Mouse (Mus musculus) embryonic facial prominence, embryonic 15.5 days (tissue): Measurements from ENCODE around the gene Rhbdf1. TPM values are rescaled to one million over a fixed set of nuclear protein-coding genes. Genes with fewer than 3 reads are reported as not detected.
A peak's percentile ranks its signal among the peaks of the same experiment; 100 is the strongest.

Experiments used
- ATAC-seq: fragments of 200-750 bp; cut with Nextera tagmentation; 2 replicates; pipeline ENCODE4 v1.8.0; 2017; ENCODE audit warnings: low read depth, moderate TSS enrichment; ENCODE audit not compliant: insufficient number of reproducible peaks, low FRiP score, low TSS enrichment
- H3K27ac ChIP-seq: fragments of 300-500 bp; sonication (generic); replicated peaks from 2 replicates; pipeline ENCODE4 v1.5.1; 2015; ENCODE audit warnings: mild to moderate bottlenecking, inconsistent platforms
- H3K27me3 ChIP-seq: fragments of 300-500 bp; sonication (generic); 2 replicates; pipeline ENCODE4 v1.6.1; 2015; ENCODE audit warnings: inconsistent platforms
- H3K36me3 ChIP-seq: fragments of 300-500 bp; sonication (generic); 2 replicates; pipeline ENCODE4 v1.6.1; 2015; ENCODE audit warnings: mild to moderate bottlenecking, inconsistent platforms
- H3K4me1 ChIP-seq: fragments of 300-500 bp; sonication (generic); 2 replicates; pipeline ENCODE4 v1.6.1; 2015; ENCODE audit warnings: inconsistent platforms
- H3K4me2 ChIP-seq: fragments of 300-500 bp; sonication (generic); replicated peaks from 2 replicates; pipeline ENCODE4 v1.6.1; 2015; ENCODE audit warnings: mild to moderate bottlenecking, inconsistent platforms
- H3K4me3 ChIP-seq: fragments of 300-500 bp; sonication (generic); replicated peaks from 2 replicates; pipeline ENCODE4 v1.5.1; 2015; ENCODE audit warnings: mild to moderate bottlenecking, inconsistent platforms
- H3K9ac ChIP-seq: fragments of 300-500 bp; sonication (generic); 2 replicates; pipeline ENCODE4 v1.6.1; 2015; ENCODE audit warnings: inconsistent platforms
- H3K9me3 ChIP-seq: fragments of 300-500 bp; sonication (generic); replicated peaks from 2 replicates; pipeline ENCODE4 v1.6.1; 2016; ENCODE audit warnings: inconsistent platforms
- WGBS: fragments of 180-500 bp; shearing (Covaris S2); methylation state at CpG from one replicate; pipeline ENCODE4 v1.1.7; 2015; 5-methylcytosine and 5-hydroxymethylcytosine counted together
- polyA plus RNA-seq: library from polyadenylated mRNA; unstranded; fragments of >200 nt; fragmentation: Nextera tagmentation; extraction: Ambion mirVana; gene quantifications from 2 replicates; pipeline ENCODE4 v1.2.1, GENCODE M21; 2015

Rhbdf1 gene
- polyA plus RNA-seq, 1 experiment from 2014 or later, result 78.2 TPM

DNA sequence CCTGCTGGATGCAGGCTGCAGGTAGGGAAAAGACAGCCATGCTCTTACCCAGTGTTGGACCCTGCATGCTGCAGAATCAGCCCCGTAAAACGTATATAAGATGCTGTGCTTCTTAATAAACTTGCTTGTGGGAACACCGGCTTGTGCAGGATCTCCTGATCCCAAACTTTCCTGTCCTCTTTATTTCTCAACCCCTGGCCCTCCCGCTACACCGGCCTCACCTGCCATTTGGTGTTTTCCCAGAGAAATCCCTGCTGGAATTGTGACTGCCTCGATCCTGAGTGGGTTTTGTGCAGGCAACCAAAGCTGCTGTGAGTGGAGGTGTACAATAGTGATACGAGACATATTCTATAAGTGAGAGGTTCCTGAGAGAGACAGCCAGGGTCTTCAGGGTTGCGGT, 37.6 kb downstream of the Rhbdf1 start:
- no peak for ATAC-seq
- WGBS, result 88% methylated on average over 8 of the region's 8 CpGs
- H3K4me3 ChIP-seq, result no peak overlapping the region

DNA sequence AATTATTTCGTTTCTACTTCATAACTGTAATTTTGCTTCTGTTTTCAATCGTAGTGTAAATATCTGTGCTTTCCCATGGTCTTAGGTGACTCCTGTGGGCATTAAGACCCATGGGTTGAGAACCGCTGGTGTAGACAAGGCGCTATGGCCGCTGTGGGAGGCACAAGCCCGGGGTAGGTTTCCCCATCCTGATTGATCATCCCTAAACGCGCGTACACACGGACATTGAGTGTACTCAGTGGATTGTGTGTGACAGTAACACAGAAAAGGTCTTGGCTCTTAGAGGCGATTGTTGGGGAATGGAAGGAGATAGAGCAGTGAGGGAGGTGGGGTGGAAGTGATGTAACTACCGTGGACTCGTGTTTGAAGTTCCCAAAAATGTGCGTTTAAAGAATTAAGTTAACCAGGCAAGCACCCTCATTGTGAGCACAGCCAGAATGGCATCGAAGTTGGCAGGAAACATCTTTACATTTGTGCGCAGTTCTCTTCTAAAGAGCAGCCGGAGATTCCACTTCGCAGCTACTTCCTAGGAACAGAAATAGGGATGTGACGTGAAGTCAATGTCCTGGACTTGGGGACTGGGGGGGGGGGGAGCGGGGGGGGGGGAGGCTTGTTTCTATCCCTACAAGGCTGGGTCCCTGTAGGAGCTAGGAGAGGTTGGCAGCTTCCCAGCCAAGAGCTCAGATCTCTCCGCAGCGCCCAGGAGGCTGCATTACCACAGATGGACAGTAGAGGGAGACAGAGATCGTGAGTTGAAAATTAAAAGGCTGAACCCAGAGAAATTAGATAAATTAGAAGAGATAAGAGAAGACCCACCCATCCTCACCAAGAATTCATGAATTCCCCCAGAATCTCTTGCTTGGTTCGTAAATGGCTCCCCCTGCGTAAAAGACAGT, 39.9 kb downstream of the Rhbdf1 start:
- Histone ChIP-seq H3K4me2 (no peak overlapping the region), H3K27ac (no peak overlapping the region), H3K27me3 (no peaks in the 10 kb centered on the region), H3K36me3 (no peaks in the 10 kb centered on the region), H3K9me3 (no peaks in the 10 kb centered on the region), H3K4me3 (no peak overlapping the region), H3K9ac (no peak overlapping the region), H3K4me1 (no peaks in the 10 kb centered on the region)
- ATAC-seq, result no peak
- 47% methylated on average over 24 of the region's 25 CpGs for WGBS

More for the DNA sequence above, 37.6 kb downstream of the Rhbdf1 start:
- H3K9ac ChIP-seq, result no peak overlapping the region
- no peak overlapping the region for H3K27ac ChIP-seq
- H3K27me3 ChIP-seq, result no peaks in the 10 kb centered on the region
- no peaks in the 10 kb centered on the region for H3K4me1 ChIP-seq
- no peak overlapping the region for H3K4me2 ChIP-seq
- H3K9me3 ChIP-seq, result no peaks in the 10 kb centered on the region
- H3K36me3 ChIP-seq, result no peaks in the 10 kb centered on the region

DNA sequence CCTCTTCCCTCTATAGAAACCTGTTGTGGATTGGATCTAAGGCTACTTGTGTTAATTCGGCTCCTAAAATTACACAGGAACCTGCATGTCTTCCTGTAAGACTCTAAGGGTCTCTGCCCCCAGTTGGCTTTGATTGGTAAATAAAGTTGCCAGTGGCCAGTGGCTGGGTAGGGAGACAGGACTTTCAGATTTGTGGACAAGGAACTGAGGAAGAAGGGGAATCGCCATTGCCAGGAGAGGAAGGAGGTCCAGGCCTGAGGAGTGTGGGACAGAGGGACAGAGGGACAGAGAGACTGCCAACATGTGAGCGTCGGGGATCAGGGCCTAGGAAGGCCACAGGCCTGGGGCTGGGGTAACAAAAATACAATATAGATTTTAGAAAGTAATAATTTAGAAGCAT, 40.9 kb downstream of the Rhbdf1 start:
- Histone ChIP-seq H3K27ac (no peak overlapping the region), H3K36me3 (no peaks in the 10 kb centered on the region), H3K9me3 (no peaks in the 10 kb centered on the region), H3K9ac (no peak overlapping the region), H3K4me3 (no peak overlapping the region), H3K4me1 (no peaks in the 10 kb centered on the region), H3K27me3 (no peaks in the 10 kb centered on the region), H3K4me2 (no peak overlapping the region)
- no peak for ATAC-seq
- WGBS, result 81% methylated on average over 4 of the region's 4 CpGs

DNA sequence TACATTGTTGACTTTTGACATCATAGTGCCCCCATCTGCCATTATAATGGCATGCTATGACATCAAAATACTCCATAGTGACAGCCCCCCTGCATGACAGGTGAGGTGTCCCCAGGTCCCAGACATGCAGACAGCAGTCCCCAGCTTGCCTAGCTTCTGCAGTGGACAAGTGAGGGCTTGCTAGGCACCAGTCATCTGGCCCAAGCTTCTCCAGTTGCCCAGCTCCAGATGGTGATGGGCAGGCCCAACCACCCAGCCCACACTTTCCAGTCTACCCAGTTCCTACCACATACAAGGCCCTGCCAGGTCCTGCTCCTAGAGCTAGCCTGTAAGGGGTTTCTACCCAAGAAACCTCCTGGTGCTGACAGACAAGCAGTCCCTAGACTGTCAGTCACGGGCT, 43.6 kb downstream of the Rhbdf1 start:
- H3K4me3 ChIP-seq, result no peak overlapping the region
- 63% methylated on average over 1 of the region's 1 CpGs for WGBS
- no peak overlapping the region for H3K9ac ChIP-seq
- no peak for ATAC-seq
- no peak overlapping the region for H3K4me2 ChIP-seq
- no peaks in the 10 kb centered on the region for H3K27me3 ChIP-seq
- no peaks in the 10 kb centered on the region for H3K4me1 ChIP-seq
- no peaks in the 10 kb centered on the region for H3K36me3 ChIP-seq
- H3K9me3 ChIP-seq, result no peaks in the 10 kb centered on the region
- H3K27ac ChIP-seq, result no peak overlapping the region

DNA sequence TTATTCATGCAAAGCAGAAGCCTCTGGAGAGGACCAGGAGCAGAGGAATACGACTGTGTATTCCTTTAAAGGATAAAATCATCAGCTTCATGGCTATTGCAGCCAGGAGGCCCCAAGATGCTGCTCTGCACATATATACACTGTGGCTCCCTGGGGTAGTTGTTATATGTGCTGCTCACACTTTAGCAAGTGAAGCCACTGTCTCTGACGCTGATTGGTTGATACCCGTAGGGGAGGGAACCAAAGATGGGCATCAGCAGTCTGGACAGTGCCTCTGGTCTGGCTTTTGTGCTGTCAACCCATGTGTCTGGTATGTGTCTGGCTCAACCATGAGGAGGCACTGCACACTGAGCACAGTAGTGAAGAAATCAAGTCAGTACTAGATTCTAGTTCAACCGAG, 55.4 kb downstream of the Rhbdf1 start:
- WGBS, result 74% methylated on average over 4 of the region's 4 CpGs
- H3K9me3 ChIP-seq, result no peaks in the 10 kb centered on the region
- no peak overlapping the region for H3K27ac ChIP-seq
- peaks cover 3% of the 10 kb centered on the region for H3K27me3 ChIP-seq
- no peaks in the 10 kb centered on the region for H3K36me3 ChIP-seq
- peaks cover 9% of the 10 kb centered on the region for H3K4me1 ChIP-seq
- no peak overlapping the region for H3K9ac ChIP-seq
- no peak for ATAC-seq
- H3K4me2 ChIP-seq, result no peak overlapping the region
- H3K4me3 ChIP-seq, result no peak overlapping the region

DNA sequence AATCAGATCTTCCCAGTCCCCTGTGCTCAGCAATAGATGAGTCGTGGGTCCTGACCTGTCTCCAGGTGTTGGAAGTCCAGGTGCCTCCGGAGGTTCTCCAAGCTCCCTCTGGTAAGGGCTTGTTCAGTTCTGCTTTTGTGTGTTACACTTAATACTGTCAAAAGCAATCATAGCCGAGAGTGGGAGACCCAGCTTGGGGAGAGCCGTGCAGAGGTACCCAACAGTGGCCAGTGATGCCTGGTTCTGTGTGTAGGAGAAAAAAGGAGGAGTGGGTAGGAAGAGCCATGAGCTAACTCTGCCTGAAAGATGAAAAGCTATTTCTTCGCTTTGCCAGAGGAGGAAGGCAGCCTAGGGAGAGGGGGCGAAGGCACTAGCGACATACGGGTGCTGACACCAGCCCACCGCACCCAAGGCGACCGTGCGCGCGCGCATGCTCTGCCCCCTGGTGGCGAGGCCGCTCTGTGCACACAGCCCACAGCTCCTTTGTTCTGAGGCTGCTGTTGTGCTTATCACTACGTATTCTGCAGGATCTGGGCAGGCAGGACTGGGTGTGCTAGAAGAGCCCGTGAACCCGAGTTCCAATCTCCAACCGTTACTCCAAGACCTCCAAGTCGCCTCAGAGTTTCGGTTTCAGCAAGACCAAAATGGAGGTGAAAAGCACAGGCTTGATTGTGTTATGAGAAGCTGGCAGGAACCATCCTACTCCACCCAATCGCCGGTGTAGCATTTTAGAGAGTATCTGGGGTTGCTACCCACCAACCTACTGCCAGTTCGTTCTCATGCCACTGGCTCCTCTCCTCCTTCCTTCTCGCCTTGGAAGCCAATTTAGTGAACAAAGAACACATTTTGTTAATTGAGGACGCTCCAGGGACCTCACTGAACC, 59.9 kb downstream of the Rhbdf1 start:
- peak overlapping the region; percentile 61 for H3K4me2 ChIP-seq
- peaks cover 17% of the 10 kb centered on the region for H3K27me3 ChIP-seq
- H3K4me1 ChIP-seq, result peaks cover 11% of the 10 kb centered on the region
- H3K36me3 ChIP-seq, result no peaks in the 10 kb centered on the region
- WGBS, result 13% methylated on average over 28 of the region's 28 CpGs
- H3K9me3 ChIP-seq, result no peaks in the 10 kb centered on the region
- peak overlapping the region; percentile 36 for H3K4me3 ChIP-seq
- H3K9ac ChIP-seq, result no peak overlapping the region
- peak; percentile 84 for ATAC-seq
- H3K27ac ChIP-seq, result no peak overlapping the region

DNA sequence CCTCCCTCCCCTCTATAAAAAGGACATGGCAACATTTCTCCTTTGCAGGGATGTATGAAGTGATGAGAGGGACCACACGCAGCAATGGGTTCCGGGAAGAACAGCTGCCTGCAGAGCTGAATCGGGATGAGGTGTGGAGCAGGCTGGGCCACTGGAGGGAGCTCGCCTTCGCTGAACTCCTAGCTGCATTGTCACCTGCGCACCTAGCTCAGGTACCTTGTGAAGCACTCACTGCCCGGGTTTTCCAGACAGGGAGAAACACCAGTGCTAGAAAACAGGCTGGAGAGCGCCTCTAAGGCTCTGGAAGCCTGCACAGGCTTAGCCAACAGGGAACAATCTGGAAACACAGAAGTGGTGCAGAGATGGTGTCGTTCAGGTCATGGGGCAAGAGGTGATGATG, 60.6 kb downstream of the Rhbdf1 start:
- Histone ChIP-seq H3K36me3 (no peaks in the 10 kb centered on the region), H3K9me3 (no peaks in the 10 kb centered on the region), H3K4me1 (peaks cover 11% of the 10 kb centered on the region), H3K27ac (no peak overlapping the region), H3K4me2 (peak overlapping the region; percentile 61), H3K9ac (no peak overlapping the region), H3K27me3 (peaks cover 17% of the 10 kb centered on the region), H3K4me3 (peak overlapping the region; percentile 36; the same call in 1 of the 2 replicates)
- 9% methylated on average over 9 of the region's 9 CpGs for WGBS
- peak; percentile 48; the same call in 1 of the 2 replicates for ATAC-seq

DNA sequence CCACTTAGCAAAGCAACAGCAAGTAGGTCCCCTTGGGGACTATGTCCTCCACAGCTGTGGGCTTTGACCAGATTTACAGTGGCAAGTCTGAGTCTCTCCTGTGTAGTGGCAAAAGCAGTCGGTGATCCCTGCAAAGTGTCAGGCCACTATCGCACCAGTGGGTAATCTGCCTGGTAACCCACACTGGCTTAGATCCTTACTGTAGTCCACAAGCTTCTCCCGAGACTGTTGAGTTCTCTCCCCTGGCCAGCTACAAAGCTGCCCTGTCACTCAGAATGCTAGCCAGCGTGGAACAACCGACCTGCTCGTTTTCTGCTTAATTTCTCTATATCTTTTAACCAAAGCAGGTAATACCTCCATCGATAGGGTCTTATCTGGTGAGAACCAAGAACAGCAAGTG, 61.8 kb downstream of the Rhbdf1 start:
- Histone ChIP-seq H3K27ac (no peak overlapping the region), H3K9me3 (no peaks in the 10 kb centered on the region), H3K4me1 (peaks cover 11% of the 10 kb centered on the region), H3K4me2 (no peak overlapping the region), H3K9ac (no peak overlapping the region), H3K4me3 (no peak overlapping the region), H3K36me3 (no peaks in the 10 kb centered on the region), H3K27me3 (peaks cover 17% of the 10 kb centered on the region)
- ATAC-seq, result no peak
- 77% methylated on average over 7 of the region's 7 CpGs for WGBS

Other genes starting within 250 kb of the Rhbdf1 start
- 4.6 and 7.7 TPM in 2 replicates for gene Nsg2, start 221.8 kb downstream of the Rhbdf1 start, polyA plus RNA-seq
- gene Il9r, start 22.0 kb downstream of the Rhbdf1 start, polyA plus RNA-seq, result 0.08 and 0.13 TPM in 2 replicates
- gene Snrnp25, start 16.9 kb downstream of the Rhbdf1 start, polyA plus RNA-seq, result 47.8 and 48.3 TPM in 2 replicates
- 36.1 and 38.9 TPM in 2 replicates for gene Mpg, start 4.2 kb upstream of the Rhbdf1 start, polyA plus RNA-seq
- 41.2 and 44.0 TPM in 2 replicates for gene Nprl3, start 45.4 kb upstream of the Rhbdf1 start, polyA plus RNA-seq
- gene Hba-x, start 54.1 kb upstream of the Rhbdf1 start, polyA plus RNA-seq, result 59.0 and 98.8 TPM in 2 replicates
- 4,298 and 5,653 TPM in 2 replicates for gene Hba-a1, start 61.2 kb upstream of the Rhbdf1 start, polyA plus RNA-seq
- gene Hbq1b, start 64.7 kb upstream of the Rhbdf1 start, polyA plus RNA-seq, result 0.77 and 1.3 TPM in 2 replicates
- gene Hba-a2, start 74.2 kb upstream of the Rhbdf1 start, polyA plus RNA-seq, result 11,613 and 14,789 TPM in 2 replicates
- gene Hbq1a, start 77.8 kb upstream of the Rhbdf1 start, polyA plus RNA-seq, result 0.67 and 0.84 TPM in 2 replicates
- gene Sh3pxd2b, start 125.5 kb upstream of the Rhbdf1 start, polyA plus RNA-seq, result 32.3 and 33.9 TPM in 2 replicates
- 74.5 and 75.1 TPM in 2 replicates for gene Ubtd2, start 233.1 kb upstream of the Rhbdf1 start, polyA plus RNA-seq